Mouse (Mus musculus): ENCODE measurements around the gene Olfr1370.
"Not testable (repeated sequence)": the region's sequence is repeated elsewhere in the genome, so short reads cannot be mapped to it uniquely, and the experiment has no call there.

Gene Olfr1370

DNA sequence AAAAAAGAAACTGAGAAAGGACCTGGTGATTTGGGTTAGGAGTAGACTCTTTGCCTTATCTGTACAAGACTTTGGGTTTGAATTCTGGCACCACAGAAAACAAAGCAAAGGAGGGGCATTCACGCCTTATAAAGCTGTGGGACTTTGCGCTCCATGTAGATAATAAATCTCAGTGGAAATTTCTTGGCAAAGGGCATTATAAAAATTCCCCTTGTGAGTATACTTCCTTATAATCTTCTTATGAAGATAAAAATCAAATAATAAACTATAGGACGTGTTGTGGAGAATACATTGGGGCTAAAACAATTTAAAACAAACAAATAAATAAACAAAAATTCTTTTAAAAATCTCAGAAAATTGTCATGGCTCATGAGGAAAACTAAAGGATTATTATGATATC lies at the start of gene Olfr1370:
Olfr1370 (minus strand) TSS at position 101 of the 400 bp plus-strand sequence.
- DNase-seq (ENCODE audit: low read depth, low spot score), result no peak

DNA sequence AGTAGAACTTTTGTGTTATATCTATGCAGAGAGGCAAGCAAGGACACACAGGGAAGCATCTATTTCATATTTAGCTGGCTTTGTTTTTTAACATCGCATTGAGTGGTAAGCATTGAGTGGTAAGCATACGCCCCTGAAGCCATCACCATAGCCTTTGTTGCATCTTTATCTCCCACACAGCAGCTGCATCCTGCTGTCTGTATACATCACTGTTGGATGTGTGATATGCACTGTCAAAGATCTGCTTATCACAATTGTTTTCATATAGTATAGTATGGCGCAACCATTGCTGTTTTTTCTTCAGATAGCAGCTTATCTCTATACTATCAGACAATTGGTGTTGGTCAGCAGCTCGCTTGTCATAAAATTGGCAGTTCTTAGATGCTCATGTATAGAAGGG lies 39.4 kb upstream of the Olfr1370 start:
- DNase-seq (ENCODE audit: low read depth, low spot score), result no peak

DNA sequence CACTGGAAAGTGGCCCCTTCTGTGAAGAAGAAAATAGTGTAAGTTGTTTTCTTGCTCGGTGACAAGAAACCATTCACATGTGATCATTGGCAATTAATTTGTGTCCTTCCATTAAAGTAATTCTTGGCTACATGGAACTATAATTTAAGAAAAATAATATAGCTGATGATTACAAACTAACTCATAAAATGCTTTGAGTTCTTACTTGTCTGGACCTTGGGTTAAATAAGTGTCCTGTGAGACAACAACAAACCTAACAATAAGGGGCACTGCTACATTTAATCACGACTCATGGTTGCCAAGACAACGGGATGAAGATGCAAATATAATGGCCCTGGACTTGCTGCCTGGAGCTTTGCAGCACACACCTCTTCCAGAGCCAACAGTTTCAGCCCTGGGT lies 36.4 kb upstream of the Olfr1370 start, which contains the start of gene Olfr1369-ps1:
Olfr1369-ps1 (plus strand) TSS at position 301 of the 400 bp plus-strand sequence.
- not testable (repeated sequence) for DNase-seq (ENCODE audit: low read depth, low spot score)

DNA sequence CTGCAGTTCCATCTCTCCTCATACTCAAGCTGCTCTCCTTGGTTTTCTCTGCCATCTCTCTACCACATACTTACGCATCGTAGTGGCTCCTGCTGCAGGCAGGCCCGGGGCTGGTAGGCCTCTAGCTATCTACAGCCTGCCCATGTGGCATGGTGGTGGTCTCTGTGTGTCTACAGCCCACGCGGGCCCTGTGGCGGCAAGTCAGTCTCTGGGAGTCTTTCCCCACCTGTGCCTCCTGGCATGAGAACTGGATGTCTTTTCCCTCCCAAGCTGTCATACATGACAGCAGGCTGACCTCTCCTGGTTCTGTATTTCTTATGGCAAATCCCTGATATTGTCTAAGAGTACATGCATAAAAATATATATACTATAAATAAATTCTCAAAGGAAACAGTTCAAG lies 35.7 kb upstream of the Olfr1370 start:
- DNase-seq (ENCODE audit: low read depth, low spot score), result no peak

DNA sequence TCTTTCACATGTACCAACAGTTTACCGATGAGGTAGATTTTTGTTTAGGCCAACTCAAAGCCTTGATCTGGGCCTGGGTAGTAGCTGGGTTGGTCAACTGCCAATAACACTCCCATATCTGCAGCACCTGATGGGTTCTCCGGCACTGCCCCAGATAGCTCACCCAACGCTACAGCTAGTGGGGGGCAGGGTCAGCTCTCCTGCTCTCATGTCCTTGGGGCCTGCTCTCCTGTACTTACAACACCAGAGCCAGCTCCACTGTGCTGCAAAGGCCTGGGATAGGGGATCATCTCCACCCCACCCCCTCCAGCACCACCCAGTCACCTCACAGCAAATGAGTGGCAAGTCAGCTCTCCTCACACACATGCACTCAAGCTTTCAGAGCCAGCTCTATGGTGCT lies 35.0 kb upstream of the Olfr1370 start:
- DNase-seq (ENCODE audit: low read depth, low spot score), result no peak

DNA sequence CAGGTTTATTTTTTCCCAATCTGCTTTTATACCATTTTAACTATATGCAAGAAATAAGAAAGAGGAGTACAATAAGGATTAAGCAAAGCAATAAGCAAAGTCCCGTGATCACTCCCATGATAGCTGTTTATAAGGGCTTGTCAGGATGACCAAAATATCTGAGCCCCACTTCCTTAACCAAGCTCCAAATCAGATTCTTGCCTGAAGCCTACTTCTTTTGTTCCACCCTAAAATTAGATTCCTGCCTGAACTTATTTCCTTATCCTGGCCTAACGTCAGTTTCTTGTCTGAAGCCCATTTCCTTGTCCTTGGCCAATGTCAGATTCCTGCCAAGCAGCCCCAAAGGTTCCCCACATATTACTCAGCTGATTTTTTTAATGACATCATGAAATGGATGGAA lies 7.9 kb upstream of the Olfr1370 start:
- DNase-seq (ENCODE audit: low read depth, low spot score), result no peak

DNA sequence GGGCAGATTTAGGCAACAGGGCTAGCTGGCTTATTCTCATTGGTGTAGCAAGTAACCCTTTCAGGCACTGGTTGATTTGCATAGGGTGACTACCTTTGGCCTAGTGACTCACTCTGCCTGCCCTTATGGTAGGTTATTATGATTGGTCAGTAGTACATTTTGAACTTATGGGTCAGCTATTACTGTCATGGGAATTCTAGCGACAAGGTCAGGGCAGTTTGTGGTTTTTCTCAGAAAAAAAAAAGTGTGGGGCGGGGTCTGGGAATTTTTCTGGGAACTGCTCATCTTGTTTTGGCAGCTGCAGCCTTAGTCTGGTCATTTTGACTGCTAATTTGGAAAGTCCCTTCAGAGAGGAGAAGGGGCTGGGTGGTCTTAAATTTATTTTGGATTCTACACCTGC lies 8.7 kb downstream of the Olfr1370 start:
- no peak for DNase-seq (ENCODE audit: low read depth, low spot score)

DNA sequence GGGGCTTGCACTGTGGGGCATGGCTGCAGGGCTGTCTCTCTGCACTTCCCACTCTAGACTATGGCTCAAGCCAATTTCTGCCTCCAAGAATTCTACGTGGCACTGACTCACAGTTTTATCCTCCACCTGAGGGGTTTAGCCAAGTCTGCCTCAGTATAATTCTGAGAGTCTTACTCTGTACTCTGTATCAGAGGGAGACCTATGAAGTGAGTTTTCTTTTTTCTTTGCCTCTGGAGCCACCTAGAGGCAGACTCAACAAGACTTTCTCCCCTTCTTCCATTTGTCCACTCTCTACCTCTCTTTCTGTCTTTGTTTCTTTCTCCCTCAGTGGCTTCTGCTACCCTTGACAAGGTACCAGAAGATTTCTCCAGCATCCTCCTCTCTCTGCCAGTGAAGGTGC lies 24.6 kb downstream of the Olfr1370 start:
- no peak for DNase-seq (ENCODE audit: low read depth, low spot score)

DNA sequence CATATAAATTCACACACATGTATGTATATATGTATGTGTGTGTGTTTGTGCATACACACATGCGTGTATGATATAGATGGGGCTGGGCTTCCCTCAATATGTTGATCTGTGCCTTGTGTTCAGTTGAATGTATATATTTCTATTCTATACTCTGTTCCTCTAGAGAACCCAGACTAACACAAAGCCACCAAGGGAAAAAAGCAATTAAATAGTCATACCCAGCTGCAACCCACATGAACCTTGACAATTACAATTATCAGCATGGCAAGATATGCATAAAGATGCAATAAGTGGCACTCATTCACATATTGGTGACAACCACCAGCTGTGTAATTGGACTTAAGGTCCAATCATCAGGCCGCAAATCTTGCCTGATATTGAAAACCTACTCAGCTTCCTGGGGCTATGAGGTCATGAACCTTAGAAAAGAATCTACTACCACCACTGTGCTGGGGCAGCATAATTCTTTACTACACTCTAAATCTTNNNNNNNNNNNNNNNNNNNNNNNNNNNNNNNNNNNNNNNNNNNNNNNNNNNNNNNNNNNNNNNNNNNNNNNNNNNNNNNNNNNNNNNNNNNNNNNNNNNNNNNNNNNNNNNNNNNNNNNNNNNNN lies 34.1 kb downstream of the Olfr1370 start:
- no peak for DNase-seq (ENCODE audit: low read depth, low spot score)

DNA sequence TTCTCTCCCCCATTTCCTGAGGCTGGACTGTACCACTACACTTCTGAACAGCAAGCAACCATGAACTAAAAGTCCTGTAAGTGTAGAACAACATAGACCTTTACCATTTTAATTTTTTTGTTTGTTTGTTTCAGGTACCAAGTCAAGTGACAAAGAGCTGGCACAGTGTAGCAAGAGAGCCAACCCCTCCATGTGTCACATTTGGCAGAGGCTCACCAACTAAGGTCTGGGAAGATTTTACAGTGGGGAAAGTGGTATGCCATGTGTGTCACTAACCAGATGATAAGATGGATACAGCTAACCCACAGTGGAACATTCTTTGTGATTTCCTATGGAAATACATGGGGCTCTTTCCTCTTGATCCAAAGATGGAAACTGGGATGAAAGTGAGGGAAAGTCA lies 38.8 kb downstream of the Olfr1370 start:
- DNase-seq (ENCODE audit: low read depth, low spot score), result no peak

DNA sequence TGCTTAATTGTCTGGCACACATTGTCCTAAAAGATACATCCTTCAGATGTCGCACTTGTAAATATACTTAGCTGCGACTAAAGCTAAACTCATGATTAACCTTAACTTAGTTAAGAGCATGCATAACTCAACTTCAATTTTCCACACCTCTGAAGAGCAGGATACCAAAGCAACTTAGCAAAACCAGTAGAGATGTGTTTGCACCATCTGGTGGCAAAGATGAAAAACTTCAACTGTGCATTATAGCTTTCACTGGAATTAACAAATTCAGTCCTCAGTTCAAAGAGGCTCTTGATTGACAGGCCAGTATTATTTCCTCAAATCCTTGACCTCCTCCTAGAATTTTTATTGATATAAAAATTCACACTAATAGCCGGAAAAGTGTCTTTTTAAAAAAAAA lies 39.7 kb downstream of the Olfr1370 start:
- DNase-seq (ENCODE audit: low read depth, low spot score), result no peak

DNA sequence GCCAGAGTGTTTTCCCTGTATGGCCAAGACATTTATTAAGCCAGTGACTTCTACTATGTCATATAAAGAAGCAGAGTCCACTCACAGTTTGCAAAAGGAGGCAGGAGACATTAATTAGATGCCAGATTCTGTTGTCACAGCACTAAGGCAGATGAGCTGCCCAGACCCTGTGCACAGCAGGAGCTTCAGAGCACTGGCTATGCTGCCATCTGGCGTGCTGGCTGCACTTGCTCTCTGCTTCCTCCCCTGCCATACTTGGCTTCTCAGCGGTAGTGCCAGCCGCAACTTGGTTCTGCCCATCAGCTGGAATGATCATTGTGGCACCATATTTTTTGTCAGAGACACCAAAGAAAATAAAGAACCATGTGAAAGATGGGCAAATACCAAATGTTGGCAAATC lies 41.6 kb downstream of the Olfr1370 start:
- no peak for DNase-seq (ENCODE audit: low read depth, low spot score)

DNA sequence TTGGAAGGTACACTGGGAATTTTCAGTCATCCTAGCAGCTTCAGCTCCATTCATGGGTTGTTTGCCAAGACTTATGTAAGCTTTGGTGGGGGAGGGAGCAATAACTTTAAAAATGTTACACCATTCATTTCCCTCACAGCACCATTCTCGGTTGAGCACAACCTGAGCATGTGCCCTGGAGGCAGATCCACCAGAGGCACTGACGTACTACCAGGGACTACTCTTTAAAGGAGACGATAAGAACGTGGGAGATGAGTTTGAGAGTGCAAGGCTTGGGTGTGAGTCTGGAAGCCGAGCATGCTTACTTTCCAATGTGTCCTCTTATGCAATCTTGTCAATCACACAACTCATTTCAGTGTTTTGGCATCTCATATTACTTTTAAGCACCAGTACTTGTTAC lies 49.9 kb downstream of the Olfr1370 start:
- DNase-seq (ENCODE audit: low read depth, low spot score), result no peak

Measured in retina, adult 2 months (tissue).